Mouse (Mus musculus) urinary bladder, postnatal 0 days (tissue): Measurements from ENCODE around the gene Mtcl1. TPM values are rescaled to one million over a fixed set of nuclear protein-coding genes. Genes with fewer than 3 reads are reported as not detected.

Experiments
- polyA plus RNA-seq: library from polyadenylated mRNA; unstranded; fragments of >200 nt; fragmentation: Nextera tagmentation; extraction: Ambion mirVana; gene quantifications from 2 replicates; pipeline ENCODE4 v1.2.1, GENCODE M21; 2015

The Mtcl1 gene
- 4.4 and 5.2 TPM in 2 replicates for polyA plus RNA-seq

DNA sequence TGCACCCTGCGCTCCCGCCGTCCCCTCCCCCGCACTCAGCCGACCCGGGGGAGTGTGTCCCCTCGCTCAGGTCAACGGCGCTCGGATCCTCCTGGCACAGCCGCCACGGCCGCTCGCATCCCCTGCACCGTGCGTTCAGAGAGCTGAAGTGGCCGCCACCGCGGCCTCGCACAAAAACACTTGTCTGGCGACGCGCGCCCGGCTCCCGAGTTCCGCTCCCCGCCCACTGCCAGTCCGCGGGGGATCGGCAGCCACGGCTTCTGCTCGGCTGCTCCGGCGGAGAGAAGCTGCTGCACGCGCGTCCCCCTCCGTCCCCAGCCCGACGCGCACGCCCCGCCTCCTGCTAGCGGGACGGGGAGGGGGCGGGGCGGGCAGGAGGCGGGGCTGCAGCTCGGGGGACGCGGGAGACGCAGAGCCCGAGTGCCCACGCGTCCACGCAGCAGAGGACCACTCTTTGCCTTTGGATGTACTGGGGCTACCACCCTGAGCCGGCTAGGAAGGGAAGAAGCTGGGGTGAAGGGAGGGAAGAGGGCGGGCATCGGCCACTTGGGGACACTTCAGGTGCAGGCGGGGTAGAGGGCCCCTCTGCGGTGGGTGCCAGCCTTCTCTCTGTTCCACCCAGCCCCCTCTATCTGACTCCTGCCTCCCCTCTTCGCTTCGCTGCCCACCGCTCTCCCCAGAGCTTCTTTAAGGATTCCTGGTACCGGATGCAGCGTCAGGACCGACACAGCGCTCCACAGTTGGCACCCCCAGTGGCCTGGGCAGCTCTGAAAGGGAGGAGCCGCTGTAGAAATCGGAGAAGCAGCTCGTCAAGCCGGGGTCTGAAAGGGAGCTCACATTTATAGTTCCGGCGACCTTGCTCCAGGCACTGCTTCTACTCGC lies at the start of gene Mtcl1:
Mtcl1 (minus strand) TSS at position 291 of the 882 bp plus-strand sequence.

Other genes with a start within 250 kb of the Mtcl1 start
- 42.7 and 48.2 TPM in 2 replicates for gene Rab12, start 70.0 kb upstream of the Mtcl1 start, polyA plus RNA-seq
- gene Themis3, start 144.9 kb upstream of the Mtcl1 start, polyA plus RNA-seq: not detected in 2 replicates